Mouse (Mus musculus): ENCODE data around the gene Inhbc.
A peak's percentile ranks its signal among the peaks of the same experiment; 100 is the strongest.
"Not testable (repeated sequence)": the region's sequence is repeated elsewhere in the genome, so short reads cannot be mapped to it uniquely, and the experiment has no call there.

The Inhbc gene

GRCm38 (mm10) chr10:127326017-127326801 is 44.0 kb downstream of the Inhbc start:
- DNase-seq (ENCODE audit: low spot score in 2 of 2), result no peak

- DNase-seq (ENCODE audit: low spot score in 2 of 2), result no peak
Observed at GRCm38 (mm10) chr10:127325454-127326016, 44.7 kb downstream of the Inhbc start.

GRCm38 (mm10) chr10:127324495-127324894 is 45.7 kb downstream of the Inhbc start:
- no peak for DNase-seq (ENCODE audit: low spot score in 2 of 2)

DNA sequence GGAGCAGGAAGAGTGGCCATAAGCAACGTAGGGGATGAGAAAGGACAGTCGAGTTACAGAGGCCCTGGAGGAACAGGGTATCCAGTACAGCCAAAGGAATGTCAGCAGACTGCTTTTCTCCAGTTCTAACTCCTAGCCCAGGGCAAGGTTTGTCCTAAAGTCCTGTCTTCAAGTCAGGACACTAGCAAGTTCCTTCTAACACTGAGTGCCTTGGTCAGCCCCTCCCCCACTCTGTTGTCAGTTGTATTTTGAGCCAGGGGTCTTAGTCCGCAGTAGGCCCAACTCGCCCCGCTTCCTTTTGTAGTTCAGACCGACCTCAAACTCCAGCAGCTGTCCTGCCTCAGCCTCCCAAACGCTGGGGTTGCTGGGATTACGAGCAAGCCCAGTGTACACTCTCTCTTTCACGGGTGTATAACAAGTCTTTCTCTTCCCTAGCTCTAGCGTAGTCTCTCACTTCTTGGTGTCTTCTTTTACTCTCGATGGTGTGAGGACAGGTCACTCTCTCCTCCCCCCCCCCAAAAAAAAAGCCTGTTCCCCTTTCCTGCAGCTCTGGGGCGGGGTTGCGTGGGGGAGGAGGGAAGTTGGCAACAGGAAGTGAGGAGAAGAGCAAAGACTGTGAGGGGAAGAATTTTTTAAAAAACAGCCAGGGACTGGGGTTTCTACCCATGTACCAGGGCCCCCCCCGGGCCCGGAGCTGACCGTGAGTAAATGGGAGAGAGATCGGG is 46.9 kb downstream of the Inhbc start:
- DNase-seq (ENCODE audit: low spot score in 2 of 2), result no peak

DNA sequence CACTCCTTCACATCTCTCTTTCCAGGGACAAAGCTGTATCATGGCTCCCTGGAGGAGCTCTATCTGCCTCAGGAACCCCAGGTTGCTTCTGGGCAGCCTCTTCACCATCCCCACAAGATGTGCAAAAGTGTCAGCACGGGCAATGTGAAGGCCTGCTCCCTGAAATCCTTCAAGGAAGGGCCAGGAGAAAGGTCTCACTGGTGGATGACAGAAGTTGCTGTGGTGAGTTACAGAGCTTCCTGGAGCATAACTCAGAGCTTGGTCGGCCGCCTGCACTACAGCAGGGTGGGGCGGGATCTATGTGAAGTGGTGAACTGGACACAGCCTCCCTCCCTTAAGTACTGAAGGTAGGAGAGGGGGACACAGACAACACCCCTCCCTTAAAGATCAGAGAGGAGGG is 47.6 kb downstream of the Inhbc start:
- DNase-seq (ENCODE audit: low spot score in 2 of 2), result no peak

GRCm38 (mm10) chr10:127322178-127322577 is 48.1 kb downstream of the Inhbc start:
- DNase-seq (ENCODE audit: low spot score in 2 of 2), result no peak

GRCm38 (mm10) chr10:127321621-127322020 is 48.6 kb downstream of the Inhbc start, which contains the start of gene Arhgap9:
Gene Arhgap9, plus strand, starts transcription at chr10:127321964.
- no peak for DNase-seq (ENCODE audit: low spot score in 2 of 2)

DNA sequence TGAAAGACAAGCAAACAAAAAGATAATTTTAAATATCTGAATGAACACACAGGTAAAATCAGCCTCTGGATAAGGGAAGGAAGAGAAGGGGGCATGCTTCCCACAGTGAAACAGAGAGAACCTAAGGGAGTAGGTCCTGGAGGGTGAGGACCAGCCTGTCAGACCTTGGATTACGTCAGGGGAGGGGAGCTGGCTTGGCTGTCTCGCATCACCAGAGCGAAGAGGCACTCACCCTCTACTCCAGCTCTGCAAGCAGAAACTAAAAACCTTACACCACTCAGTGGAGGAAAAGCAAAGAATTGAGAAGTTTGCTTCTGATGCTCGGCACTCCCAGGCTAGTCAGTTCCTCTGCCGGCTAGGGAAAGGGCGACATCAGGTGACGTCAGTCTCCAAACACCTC is 50.3 kb downstream of the Inhbc start:
- DNase-seq (ENCODE audit: low spot score in 2 of 2), result no peak

DNA sequence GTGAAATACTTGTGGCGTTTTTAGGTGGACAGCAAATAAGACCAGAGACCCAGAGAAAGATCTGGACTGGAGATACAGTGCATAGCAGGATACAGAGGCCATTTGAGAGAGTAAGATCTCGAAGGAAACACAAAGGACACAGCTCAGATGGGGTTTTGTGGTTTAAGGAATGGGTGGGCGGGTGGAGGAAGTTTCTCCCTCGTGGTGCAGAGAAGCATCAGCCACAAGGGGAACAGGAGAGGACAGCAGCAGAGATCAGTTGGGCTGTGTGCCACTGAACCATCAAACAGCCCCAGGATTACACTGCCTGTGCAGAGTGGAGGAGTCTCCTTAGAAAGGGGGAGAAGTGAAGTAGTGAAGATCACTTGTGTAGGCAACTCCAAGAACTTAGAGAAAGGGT is 52.2 kb downstream of the Inhbc start:
- DNase-seq (ENCODE audit: low spot score in 2 of 2), result no peak

DNA sequence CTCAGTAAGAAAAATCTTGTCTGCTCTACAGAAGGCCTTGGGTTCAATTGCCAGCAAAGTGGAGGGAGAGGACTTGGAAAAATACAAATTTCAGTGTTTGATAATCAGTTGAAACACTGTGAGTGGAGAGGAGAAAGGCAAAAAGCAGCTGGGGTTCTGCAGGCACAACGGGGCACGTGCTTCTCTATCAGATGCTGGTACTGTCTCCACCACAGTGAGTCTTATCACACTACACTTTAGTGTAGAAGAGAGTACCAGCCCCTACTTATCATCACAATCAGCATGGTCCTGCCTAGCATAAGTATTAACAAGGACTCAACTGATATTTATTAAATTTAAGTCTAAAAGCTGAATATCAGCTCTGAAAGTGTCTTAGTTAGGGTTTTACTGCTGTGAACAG is 53.0 kb downstream of the Inhbc start:
- no peak for DNase-seq (ENCODE audit: low spot score in 2 of 2)

GRCm38 (mm10) chr10:127314950-127315349 is 55.3 kb downstream of the Inhbc start:
- not testable (repeated sequence) for DNase-seq (ENCODE audit: low spot score in 2 of 2)

- not testable (repeated sequence) for DNase-seq (ENCODE audit: low spot score in 2 of 2)
Observed at GRCm38 (mm10) chr10:127313516-127313915, 56.7 kb downstream of the Inhbc start.

DNA sequence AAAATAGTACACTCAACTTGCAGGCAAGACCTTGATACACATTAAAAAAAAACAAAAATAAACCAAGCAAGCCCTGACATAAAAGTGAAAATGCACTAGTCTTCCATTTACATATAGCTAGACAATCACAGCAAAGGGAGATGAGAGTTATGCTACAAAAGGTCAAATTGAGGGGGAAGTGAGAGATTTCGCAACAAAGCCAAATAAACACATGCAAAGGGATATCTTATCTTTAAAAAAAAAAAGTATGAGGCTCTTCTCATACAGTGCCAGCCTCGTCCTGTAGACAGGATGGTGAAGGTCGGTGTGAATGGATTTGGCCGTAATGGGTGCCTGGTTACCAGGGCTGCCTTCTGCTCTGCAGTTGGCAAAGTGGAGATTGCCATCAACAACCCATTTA is 57.4 kb downstream of the Inhbc start:
- DNase-seq (ENCODE audit: low spot score in 2 of 2), result no peak

- peak; percentile 82 to 86 for DNase-seq (ENCODE audit: low spot score in 2 of 2)
Observed at GRCm38 (mm10) chr10:127312356-127312676, 57.9 kb downstream of the Inhbc start.

- peak; percentile 97 for DNase-seq (ENCODE audit: low spot score in 2 of 2)
Observed at GRCm38 (mm10) chr10:127311476-127312355, 58.5 kb downstream of the Inhbc start, which contains the start of gene Mars. Gene Mars, minus strand, starts transcription at chr10:127311786.

- no peak for DNase-seq (ENCODE audit: low spot score in 2 of 2)
Observed at GRCm38 (mm10) chr10:127310523-127311475, 59.4 kb downstream of the Inhbc start.

DNA sequence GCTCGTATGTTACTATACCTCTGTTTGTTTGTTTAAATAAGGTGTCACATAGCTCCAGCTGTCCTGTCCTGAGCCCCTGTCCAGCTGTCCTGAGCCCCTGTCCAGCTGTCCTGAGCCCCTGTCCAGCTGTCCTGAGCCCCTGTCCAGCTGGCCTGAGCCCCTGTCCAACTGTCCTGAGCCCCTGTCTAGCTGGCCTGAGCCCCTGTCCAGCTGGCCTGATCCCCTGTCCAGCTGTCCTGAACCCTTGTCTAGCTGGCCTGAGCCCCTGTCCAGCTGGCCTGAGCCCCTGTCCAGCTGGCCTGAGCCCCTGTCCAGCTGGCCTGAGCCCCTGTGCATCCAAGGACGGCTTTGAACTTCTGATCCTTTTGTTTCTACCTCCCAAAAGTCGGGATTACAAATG is 61.1 kb downstream of the Inhbc start:
- not testable (repeated sequence) for DNase-seq (ENCODE audit: low spot score in 2 of 2)

Data from right cerebral cortex, adult 2 months (tissue).